Mouse (Mus musculus) kidney, adult 2 months (tissue): ENCODE measurements around the gene Ubtd2. TPM values are rescaled to one million over a fixed set of nuclear protein-coding genes. Genes with fewer than 3 reads are reported as not detected.

ENCODE experiments used
- DNase-seq: peaks from one replicate; pipeline ENCODE4 v3.0.0; 2021
- H3K27ac ChIP-seq: fragments of 200-500 bp; 2 replicates; pipeline ENCODE4 v1.5.1; 2012; ENCODE audit warnings: low read depth, low read length, control low read depth, inconsistent platforms; ENCODE audit not compliant: insufficient read depth
- H3K27me3 ChIP-seq: fragments of 200-500 bp; replicated peaks from 2 replicates; pipeline ENCODE4 v1.6.1; 2012; ENCODE audit warnings: mild to moderate bottlenecking, moderate library complexity, low read length, inconsistent platforms; ENCODE audit not compliant: control insufficient read depth, insufficient read depth
- H3K36me3 ChIP-seq: fragments of 200-500 bp; 2 replicates; pipeline ENCODE4 v1.6.1; 2012; ENCODE audit warnings: mild to moderate bottlenecking, moderate library complexity, low read length, inconsistent platforms; ENCODE audit not compliant: control insufficient read depth, insufficient read depth
- H3K4me1 ChIP-seq: fragments of 200-500 bp; 2 replicates; pipeline ENCODE4 v1.6.1; 2011; ENCODE audit warnings: low read length; ENCODE audit not compliant: control insufficient read depth, insufficient read depth
- H3K4me3 ChIP-seq: fragments of 200-500 bp; 2 replicates; pipeline ENCODE4 v1.5.1; 2011; ENCODE audit warnings: mild to moderate bottlenecking, low read depth, low read length, control low read depth; ENCODE audit not compliant: insufficient read depth
- CTCF ChIP-seq: fragments of 200-500 bp; conservative IDR thresholded peaks from 2 replicates; pipeline ENCODE4 v1.5.1; 2011; ENCODE audit warnings: low read depth, mild to moderate bottlenecking, control low read depth, low read length, moderate library complexity, mixed read lengths; ENCODE audit not compliant: insufficient read depth, insufficient read length
- POLR2A ChIP-seq: fragments of 200-500 bp; IDR thresholded peaks from one replicate; pipeline ENCODE4 v1.6.1; 2011; ENCODE audit warnings: low read depth, low read length, control low read depth
- WGBS: fragments of 180-500 bp; shearing (Covaris S2); methylation state at CpG from one replicate; pipeline ENCODE4 v1.1.7; 2018; 5-methylcytosine and 5-hydroxymethylcytosine counted together
- polyA plus RNA-seq: library from polyadenylated mRNA; depleted of rRNA; stranded (reverse); fragments of >200 nt; gene quantifications from 2 replicates; pipeline ENCODE4 v1.2.3, GENCODE M21; 2012

Gene Ubtd2
- polyA plus RNA-seq, 1 experiment: 4.6 TPM

DNA sequence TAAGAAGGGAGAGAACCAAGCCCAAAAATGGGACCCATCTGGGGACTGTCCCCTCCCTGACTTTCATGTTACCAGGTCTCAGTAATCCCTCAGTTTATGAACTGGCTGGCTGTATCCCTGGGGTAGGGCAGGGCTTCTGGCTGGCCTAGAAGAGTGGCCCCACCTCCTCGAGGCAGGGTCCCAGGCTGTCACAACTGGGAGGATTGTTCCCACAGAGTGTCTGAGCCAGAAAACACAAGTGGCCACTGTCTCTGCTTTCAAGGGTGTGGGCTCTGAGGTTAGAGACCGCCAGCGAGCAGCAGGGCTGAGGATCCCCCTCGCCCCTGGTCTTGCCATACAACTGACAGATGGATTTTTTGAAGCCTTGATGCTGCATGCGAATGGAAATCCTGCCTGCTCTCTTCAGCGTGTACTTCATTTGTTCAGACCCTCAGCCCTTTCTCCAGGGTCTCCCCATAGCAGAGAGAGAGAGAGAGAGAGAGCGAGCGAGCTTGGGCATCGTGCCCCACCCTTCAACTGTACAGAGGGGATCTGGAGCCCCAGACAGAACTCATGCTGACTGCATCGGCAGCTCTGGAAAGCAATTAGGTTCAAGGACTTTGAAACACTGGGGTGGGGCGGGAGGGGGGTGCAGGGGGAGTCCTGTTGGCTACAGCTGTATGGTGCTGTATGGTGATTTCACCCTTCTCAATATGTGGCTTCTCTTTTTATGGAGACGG is 96.6 kb downstream of the Ubtd2 start:
- no peak for DNase-seq
- WGBS: 81% methylated on average over 12 of the region's 12 CpGs
- no peak overlapping the region for H3K27ac ChIP-seq
- no peaks in the 10 kb centered on the region for H3K27me3 ChIP-seq
- H3K36me3 ChIP-seq: no peaks in the 10 kb centered on the region
- peaks cover 5% of the 10 kb centered on the region for H3K4me1 ChIP-seq
- TF ChIP-seq POLR2A (no peak), CTCF (no peak)
- H3K4me3 ChIP-seq: no peak overlapping the region

DNA sequence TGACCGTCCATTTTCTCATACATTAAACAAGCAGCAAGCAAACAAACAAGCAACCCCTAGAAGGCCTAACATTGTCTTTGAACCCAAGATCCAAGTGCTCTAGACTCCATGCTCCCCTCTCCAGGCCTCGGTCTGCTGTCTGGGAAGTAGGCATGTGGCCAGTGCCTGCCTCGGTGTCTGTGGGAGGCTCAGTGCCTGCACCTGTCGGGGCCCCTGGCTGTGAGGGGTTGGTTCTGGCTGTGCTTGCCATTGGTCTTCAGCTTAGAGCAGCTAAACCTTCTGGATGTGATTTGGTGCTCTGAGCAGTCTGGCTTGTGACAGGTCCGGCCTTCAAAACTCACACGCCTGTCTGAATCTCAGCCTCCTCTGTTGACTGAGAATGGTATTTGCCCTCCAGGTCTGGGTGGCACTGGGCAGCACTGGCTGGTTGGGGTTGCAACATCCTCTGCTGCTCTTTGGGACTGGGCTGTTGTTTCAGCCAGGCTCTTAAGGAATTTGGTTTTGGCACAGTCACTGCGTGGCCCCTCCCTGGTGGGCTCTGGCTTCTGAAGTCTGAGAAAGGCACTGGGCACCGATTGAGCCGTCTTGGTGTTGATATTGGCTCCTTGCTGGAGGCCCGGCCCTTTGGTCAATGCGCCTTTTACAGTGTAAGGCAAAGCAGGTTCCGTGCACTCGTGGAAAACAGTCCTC is 97.4 kb downstream of the Ubtd2 start:
- no peaks in the 10 kb centered on the region for H3K36me3 ChIP-seq
- H3K27ac ChIP-seq: peak overlapping the region; percentile 54
- peaks cover 3% of the 10 kb centered on the region; the same call in 1 of the 2 replicates for H3K4me1 ChIP-seq
- WGBS: 49% methylated on average over 13 of the region's 13 CpGs
- DNase-seq: peak; percentile 69
- TF ChIP-seq CTCF: no peak
- no peak for TF ChIP-seq POLR2A
- no peaks in the 10 kb centered on the region for H3K27me3 ChIP-seq
- H3K4me3 ChIP-seq: no peak overlapping the region

DNA sequence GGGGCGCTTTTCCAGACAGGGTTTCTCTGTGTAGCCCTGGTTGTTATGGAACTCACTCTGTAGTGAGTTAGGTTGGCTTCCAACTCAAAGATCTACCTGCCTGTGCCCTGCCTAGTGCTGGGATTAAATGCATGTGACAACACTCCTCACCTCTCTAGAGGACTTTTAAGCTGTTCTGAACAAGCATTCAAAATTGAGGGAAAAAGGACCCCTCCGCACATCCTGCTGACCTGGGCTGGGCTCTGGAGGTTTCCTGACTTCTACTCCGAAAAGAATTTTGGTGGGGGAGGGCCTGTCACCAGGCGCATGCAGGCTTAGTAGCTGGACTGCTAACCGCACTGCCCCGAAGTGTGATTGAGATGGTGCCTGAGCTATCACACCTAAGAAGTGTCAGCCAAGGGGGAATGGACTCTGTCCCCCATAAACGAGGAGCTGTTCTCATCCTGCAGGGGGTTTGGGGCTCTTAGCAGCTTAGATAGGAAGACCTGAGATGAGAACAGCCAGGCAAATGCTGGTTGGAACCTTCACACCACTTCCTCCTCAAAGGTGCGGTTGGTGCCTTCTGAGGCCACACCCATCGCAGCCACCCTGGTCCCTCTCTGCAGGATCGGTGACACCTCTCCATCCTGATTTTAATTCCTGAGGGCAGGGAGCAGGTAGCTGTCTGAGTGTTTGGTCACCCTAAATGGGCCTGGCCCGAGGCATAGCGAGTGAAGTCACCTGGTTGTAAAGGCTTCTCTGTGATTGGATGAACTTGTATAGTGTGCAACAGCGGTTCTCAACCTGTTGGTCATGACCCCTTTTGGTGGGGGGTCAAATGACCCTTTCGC is 98.4 kb downstream of the Ubtd2 start:
- H3K36me3 ChIP-seq: no peaks in the 10 kb centered on the region
- H3K27ac ChIP-seq: peak overlapping the region; percentile 54
- no peaks in the 10 kb centered on the region for H3K27me3 ChIP-seq
- TF ChIP-seq POLR2A: no peak
- TF ChIP-seq CTCF: no peak
- H3K4me3 ChIP-seq: no peak overlapping the region
- H3K4me1 ChIP-seq: peaks cover 3% of the 10 kb centered on the region; the same call in 1 of the 2 replicates
- DNase-seq: no peak
- 65% methylated on average over 14 of the region's 14 CpGs for WGBS

DNA sequence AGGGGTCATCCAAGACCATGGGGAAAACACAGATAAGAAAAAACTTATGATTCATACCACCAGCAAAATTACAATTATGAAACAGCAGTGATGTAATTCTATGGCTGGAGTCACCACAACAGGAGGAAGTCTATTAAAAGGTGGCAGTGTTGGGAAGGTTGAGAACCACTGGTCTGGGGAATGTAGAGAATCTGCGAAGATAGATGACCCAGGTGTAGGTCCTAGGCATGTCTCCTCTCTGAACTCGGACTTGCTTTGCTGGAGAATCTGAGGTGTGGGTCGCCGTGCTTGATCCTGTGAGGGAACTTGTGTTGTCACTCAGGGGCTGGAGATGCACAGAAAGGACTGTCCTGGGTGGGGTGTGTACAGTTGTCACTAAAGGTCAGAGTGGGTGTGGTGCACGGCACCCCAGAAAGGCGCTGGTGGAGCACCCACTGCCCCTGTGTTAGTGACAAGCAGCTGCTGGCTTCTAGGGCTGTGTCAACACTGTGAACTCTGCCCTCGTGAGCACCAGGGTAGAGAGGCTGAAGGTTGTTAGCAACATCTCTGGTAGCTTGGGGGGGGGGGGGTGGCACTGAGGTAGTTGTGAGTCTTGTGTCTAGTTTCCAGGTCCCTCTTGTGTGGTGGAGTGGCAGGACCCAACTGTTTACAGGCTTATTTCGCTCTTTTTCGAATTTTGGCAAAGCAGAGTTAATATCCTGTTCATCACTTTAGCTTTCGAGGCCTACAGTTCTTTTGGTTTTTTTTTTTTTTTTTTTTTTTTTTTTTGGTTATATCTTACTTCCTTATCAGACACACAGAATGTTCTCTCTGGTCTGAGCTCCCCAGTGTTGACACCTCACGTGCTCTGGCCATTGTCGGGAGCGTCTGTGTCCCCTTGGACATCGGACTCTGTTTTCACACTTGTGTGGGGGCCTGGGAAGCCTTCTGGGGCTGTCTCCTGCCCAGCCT is 99.2 kb downstream of the Ubtd2 start:
- DNase-seq: no peak
- Histone ChIP-seq H3K36me3 (no peaks in the 10 kb centered on the region), H3K27ac (0 out of 2 replicates have a peak overlapping the region, but pooled peaks have one; percentile 54), H3K4me1 (peaks cover 3% of the 10 kb centered on the region; the same call in 1 of the 2 replicates), H3K4me3 (no peak overlapping the region), H3K27me3 (no peaks in the 10 kb centered on the region)
- WGBS: 73% methylated on average over 14 of the region's 14 CpGs
- TF ChIP-seq POLR2A (no peak), CTCF (no peak)

DNA sequence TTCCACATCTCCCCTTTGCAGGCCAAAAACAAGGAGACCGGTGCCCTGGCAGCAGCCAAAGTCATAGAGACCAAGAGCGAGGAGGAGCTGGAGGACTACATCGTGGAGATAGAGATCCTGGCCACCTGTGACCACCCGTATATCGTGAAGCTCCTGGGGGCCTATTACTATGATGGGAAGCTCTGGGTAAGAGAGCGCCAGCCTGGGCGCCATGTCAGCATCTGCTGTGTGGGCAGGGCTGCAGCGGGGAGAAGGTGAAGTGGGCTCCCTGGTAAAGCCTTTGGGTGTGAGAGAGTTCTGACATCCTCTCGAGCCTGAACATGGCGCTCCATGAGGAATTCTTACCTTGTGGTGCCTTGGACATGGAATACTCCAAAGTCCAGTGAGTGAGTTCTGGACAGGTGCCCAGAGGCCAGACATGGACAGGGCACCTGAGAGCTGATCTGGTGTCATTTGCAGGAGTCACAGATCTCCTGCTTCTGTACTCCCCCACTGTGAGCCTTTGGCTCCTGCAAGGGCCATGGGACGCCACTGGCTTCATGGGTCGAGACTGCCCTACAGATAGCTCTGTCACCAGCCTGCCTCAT is 100.0 kb downstream of the Ubtd2 start:
- TF ChIP-seq POLR2A (no peak), CTCF (no peak)
- peaks cover 3% of the 10 kb centered on the region; the same call in 1 of the 2 replicates for H3K4me1 ChIP-seq
- DNase-seq: peak; percentile 56
- no peaks in the 10 kb centered on the region for H3K36me3 ChIP-seq
- no peak overlapping the region for H3K4me3 ChIP-seq
- H3K27me3 ChIP-seq: no peaks in the 10 kb centered on the region
- 89% methylated on average over 12 of the region's 12 CpGs for WGBS
- H3K27ac ChIP-seq: no peak overlapping the region

DNA sequence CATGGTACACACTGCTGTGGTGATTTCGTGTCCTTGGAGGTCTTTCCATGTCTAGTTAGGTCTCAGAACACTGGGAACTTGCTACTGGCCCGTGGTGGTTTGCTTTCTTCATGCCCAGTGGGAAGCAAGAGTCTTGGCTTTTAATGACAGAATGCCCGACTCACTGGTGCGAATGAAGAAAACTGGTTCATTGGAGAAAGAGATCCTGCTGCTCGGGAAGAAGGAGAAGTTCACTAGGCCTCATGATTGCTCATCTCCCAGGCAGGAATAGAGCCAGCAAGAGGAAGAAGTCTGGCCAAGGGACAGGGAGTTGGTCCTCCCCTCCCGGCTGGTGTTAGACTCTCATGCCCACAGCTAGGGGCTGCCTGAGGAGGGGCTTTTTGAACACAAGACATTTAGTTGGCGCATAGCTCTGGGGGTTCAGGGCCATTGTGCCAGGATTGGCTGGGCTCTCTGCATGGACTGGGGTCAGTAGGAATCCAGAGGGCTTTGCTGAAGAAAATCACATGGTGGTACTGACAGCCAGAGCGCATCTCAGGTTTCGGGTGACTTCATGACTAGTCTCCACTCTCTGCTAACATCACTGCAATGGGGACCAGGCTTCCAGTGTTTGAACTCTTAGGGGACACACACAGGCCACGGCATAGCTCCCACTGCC is 101.3 kb downstream of the Ubtd2 start:
- Histone ChIP-seq H3K27ac (no peak overlapping the region), H3K4me1 (peaks cover 3% of the 10 kb centered on the region; the same call in 1 of the 2 replicates), H3K27me3 (no peaks in the 10 kb centered on the region), H3K36me3 (no peaks in the 10 kb centered on the region), H3K4me3 (no peak overlapping the region)
- 87% methylated on average over 10 of the region's 10 CpGs for WGBS
- TF ChIP-seq POLR2A (no peak), CTCF (no peak)
- DNase-seq: no peak
